Mouse (Mus musculus): Measurements from ENCODE around the gene Stard7. TPM values are rescaled to one million over a fixed set of nuclear protein-coding genes. Genes with fewer than 3 reads are reported as not detected.

Gene Stard7
- polyA plus RNA-seq, 1 experiment from 2014 or later = 41.7 TPM

GRCm38 (mm10) chr2:127347147-127347985, 77.3 kb downstream of the Stard7 start:
- Histone ChIP-seq H3K4me1 (ENCODE audit: insufficient read depth) (no peaks in the 10 kb centered on the region), H3K27ac (ENCODE audit: low read depth) (no peak overlapping the region), H3K4me2 (ENCODE audit: low read depth, low read length) (no peak overlapping the region), H3K9me3 (ENCODE audit: low read length) (no peaks in the 10 kb centered on the region), H3K4me3 (ENCODE audit: low read depth, low read length) (no peak overlapping the region), H3K27me3 (ENCODE audit: insufficient read depth, low read length) (no peaks in the 10 kb centered on the region), H3K36me3 (replicated peaks; ENCODE audit: insufficient read depth, low read length) (no peaks in the 10 kb centered on the region), H3K9ac (replicated peaks) (no peak overlapping the region)
- ATAC-seq (no peak), DNase-seq (no peak)
- WGBS (ENCODE audit: insufficient replicate concordance) = 69% methylated on average over 13 of the region's 13 CpGs
- TF ChIP-seq EP300 (IDR thresholded peaks at IDR 0.05; ENCODE audit: low read depth) = no peak
- TF ChIP-seq CTCF (IDR thresholded peaks at IDR 0.05; ENCODE audit: low read depth) = no peak

Other genes with a start within 250 kb of the Stard7 start
- gene Blvra, start 199.6 kb upstream of the Stard7 start, polyA plus RNA-seq (2015; fragmentation: Nextera tagmentation; extraction: Ambion mirVana) = 41.8 and 41.9 TPM in 2 replicates
- 21.5 and 23.4 TPM in 2 replicates for gene Ncaph, start 136.3 kb upstream of the Stard7 start, polyA plus RNA-seq (2015; fragmentation: Nextera tagmentation; extraction: Ambion mirVana)
- gene Itpripl1, start 126.8 kb upstream of the Stard7 start, polyA plus RNA-seq (2015; fragmentation: Nextera tagmentation; extraction: Ambion mirVana) = 15.9 and 17.8 TPM in 2 replicates
- 1.1 and 1.2 TPM in 2 replicates for gene 1810024B03Rik, start 61.9 kb upstream of the Stard7 start, polyA plus RNA-seq (2015; fragmentation: Nextera tagmentation; extraction: Ambion mirVana)
- gene Snrnp200, start 61.8 kb upstream of the Stard7 start, polyA plus RNA-seq (2015; fragmentation: Nextera tagmentation; extraction: Ambion mirVana) = 11.3 and 13.5 TPM in 2 replicates
- 31.0 and 31.9 TPM in 2 replicates for gene Ciao1, start 22.4 kb upstream of the Stard7 start, polyA plus RNA-seq (2015; fragmentation: Nextera tagmentation; extraction: Ambion mirVana)
- gene Tmem127, start 22.3 kb upstream of the Stard7 start, polyA plus RNA-seq (2015; fragmentation: Nextera tagmentation; extraction: Ambion mirVana) = 10.0 and 11.4 TPM in 2 replicates
- gene Dusp2, start 65.9 kb downstream of the Stard7 start, polyA plus RNA-seq (2015; fragmentation: Nextera tagmentation; extraction: Ambion mirVana) = 5.6 and 5.9 TPM in 2 replicates
- gene Astl, start 68.4 kb downstream of the Stard7 start, polyA plus RNA-seq (2015; fragmentation: Nextera tagmentation; extraction: Ambion mirVana) = not detected in 2 replicates
- gene Adra2b, start 93.0 kb downstream of the Stard7 start, polyA plus RNA-seq (2015; fragmentation: Nextera tagmentation; extraction: Ambion mirVana) = 4.7 and 4.8 TPM in 2 replicates
- 0.46 and 0.51 TPM in 2 replicates for gene Gpat2, start 155.0 kb downstream of the Stard7 start, polyA plus RNA-seq (2015; fragmentation: Nextera tagmentation; extraction: Ambion mirVana)
- gene Fahd2a, start 174.3 kb downstream of the Stard7 start, polyA plus RNA-seq (2015; fragmentation: Nextera tagmentation; extraction: Ambion mirVana) = 14.7 and 16.9 TPM in 2 replicates